Mouse (Mus musculus): ENCODE results near the gene C530025M09Rik. TPM values are rescaled to one million over a fixed set of nuclear protein-coding genes. Genes with fewer than 3 reads are reported as not detected.

The C530025M09Rik gene
- total and polyA plus RNA-seq, 3 experiments = not detected

DNA sequence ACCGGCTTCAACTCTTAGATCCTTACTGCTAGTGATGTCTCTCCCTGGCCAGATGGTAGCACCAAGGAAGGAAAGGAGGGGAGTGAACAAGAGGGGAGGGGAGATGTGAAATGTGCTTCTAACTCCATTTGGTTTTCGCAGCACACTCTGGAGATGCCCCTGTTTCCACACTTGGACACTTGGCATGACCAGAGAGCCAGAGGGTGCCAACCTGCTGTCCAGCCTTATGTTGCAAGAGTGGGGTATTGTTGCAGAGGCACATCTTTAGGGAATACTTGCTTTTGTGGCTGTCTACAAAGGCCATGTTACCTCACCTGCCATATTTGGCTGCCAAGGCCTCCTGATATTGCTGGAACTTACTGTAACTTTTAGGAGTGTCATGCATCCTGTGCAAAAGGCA, 8.7 kb upstream of the C530025M09Rik start:
- H3K4me3 ChIP-seq (replicated peaks in 1 of 3; ENCODE audit: low read depth in 2 of 3, low read length in 2 of 3, poor library complexity in 1 of 3) = no peak overlapping the region
- H3K27me3 ChIP-seq (replicated peaks) = peaks cover 2% of the 10 kb centered on the region
- no peaks in the 10 kb centered on the region for H3K36me3 ChIP-seq (replicated peaks in 1 of 2; ENCODE audit: control insufficient read depth in 1 of 2, insufficient read depth in 1 of 2, low read length in 1 of 2)
- H3K4me2 ChIP-seq (ENCODE audit: insufficient read depth, low read depth, poor library complexity, severe bottlenecking) = no peak overlapping the region
- dilution Hi-C loops (cut with MboI; ENCODE audit: extremely low pct_ligation_motif_present, extremely low pct_unique_long_range_greater_than_20kb, low sequenced_read_pairs) = no loop called here
- TF ChIP-seq MEF2A (IDR thresholded peaks at IDR 0.05; ENCODE audit: borderline replicate concordance, low read depth, low read length) (no peak), GABPA (IDR thresholded peaks at IDR 0.05; ENCODE audit: insufficient replicate concordance, low read depth, low read length) (no peak), CHD2 (IDR thresholded peaks at IDR 0.05; ENCODE audit: low read length) (no peak)
- H3K9ac ChIP-seq (ENCODE audit: insufficient read depth, low read depth) = no peak overlapping the region
- no peak overlapping the region for H3K27ac ChIP-seq (ENCODE audit: insufficient read depth, low read depth)
- in situ Hi-C loops (cut with MboI; ENCODE audit: low pct_ligation_motif_present, low pct_unique_long_range_greater_than_20kb, low sequenced_read_pairs) = no loop called here
- no peak for DNase-seq (ENCODE audit: extremely low read depth)
- H3K9me3 ChIP-seq (replicated peaks; ENCODE audit: low read length) = no peaks in the 10 kb centered on the region
- no peaks in the 10 kb centered on the region for H3K79me2 ChIP-seq (replicated peaks; ENCODE audit: control insufficient read depth, extremely low read depth, insufficient read depth, poor library complexity, severe bottlenecking)
- no peaks in the 10 kb centered on the region for H3K4me1 ChIP-seq (ENCODE audit: control insufficient read depth in 1 of 2, insufficient read depth in 2 of 2)

DNA sequence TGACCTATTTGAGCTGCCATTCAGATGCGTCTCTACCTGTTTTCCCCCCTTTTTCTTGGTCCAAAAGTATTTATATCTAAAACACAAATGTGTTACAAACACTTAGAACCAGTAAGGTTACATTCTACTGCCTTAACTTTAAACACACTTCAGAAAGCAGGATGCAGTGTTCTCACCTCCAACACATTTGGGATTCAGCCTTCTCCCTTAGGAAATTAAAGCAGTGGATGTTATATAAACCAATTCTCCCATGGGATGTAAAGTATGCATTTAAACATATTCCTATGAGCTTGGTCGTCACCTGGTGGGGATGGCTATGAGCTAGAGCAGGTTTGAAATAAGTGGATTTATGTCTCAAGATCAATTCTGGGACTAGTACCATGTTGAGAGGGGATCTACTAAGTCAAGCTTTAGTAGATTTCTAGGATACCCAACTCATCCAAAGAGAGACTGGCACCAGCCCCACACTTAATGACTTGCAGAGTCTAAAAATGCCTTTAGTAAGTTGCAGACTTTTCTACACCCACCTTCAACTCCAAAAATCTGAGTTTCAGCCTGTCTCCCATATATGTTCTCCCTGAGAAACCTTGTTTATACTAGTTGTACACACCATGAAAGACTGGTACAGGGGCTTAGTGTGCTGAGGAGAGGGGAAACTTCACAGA, 5.6 kb upstream of the C530025M09Rik start:
- Histone ChIP-seq H3K4me3 (replicated peaks in 1 of 3; ENCODE audit: low read depth in 2 of 3, low read length in 2 of 3, poor library complexity in 1 of 3) (no peak overlapping the region), H3K4me2 (ENCODE audit: insufficient read depth, low read depth, poor library complexity, severe bottlenecking) (no peak overlapping the region), H3K36me3 (replicated peaks in 1 of 2; ENCODE audit: control insufficient read depth in 1 of 2, insufficient read depth in 1 of 2, low read length in 1 of 2) (no peaks in the 10 kb centered on the region), H3K9me3 (replicated peaks; ENCODE audit: low read length) (no peaks in the 10 kb centered on the region), H3K9ac (ENCODE audit: insufficient read depth, low read depth) (no peak overlapping the region), H3K4me1 (ENCODE audit: control insufficient read depth in 1 of 2, insufficient read depth in 2 of 2) (no peaks in the 10 kb centered on the region), H3K27me3 (replicated peaks) (no peaks in the 10 kb centered on the region), H3K27ac (ENCODE audit: insufficient read depth, low read depth) (no peak overlapping the region), H3K79me2 (replicated peaks; ENCODE audit: control insufficient read depth, extremely low read depth, insufficient read depth, poor library complexity, severe bottlenecking) (no peaks in the 10 kb centered on the region)
- dilution Hi-C loops (cut with MboI; ENCODE audit: extremely low pct_ligation_motif_present, extremely low pct_unique_long_range_greater_than_20kb, low sequenced_read_pairs) = no loop called here
- in situ Hi-C loops (cut with MboI; ENCODE audit: low pct_ligation_motif_present, low pct_unique_long_range_greater_than_20kb, low sequenced_read_pairs) = no loop called here
- DNase-seq (ENCODE audit: extremely low read depth) = no peak
- TF ChIP-seq USF2 (conservative IDR thresholded peaks at IDR 0.05; ENCODE audit: low read depth, low read length) (no peak), CHD2 (IDR thresholded peaks at IDR 0.05; ENCODE audit: low read length) (no peak), ETS1 (conservative IDR thresholded peaks at IDR 0.05; ENCODE audit: low read depth, low read length) (no peak), ZC3H11A (IDR thresholded peaks at IDR 0.05; ENCODE audit: low read depth, low read length) (no peak), POLR2A (IDR thresholded peaks at IDR 0.05; ENCODE audit: low read depth, low read length) (no peak), USF1 (IDR thresholded peaks at IDR 0.05; ENCODE audit: low read depth, low read length) (no peak), HCFC1 (IDR thresholded peaks at IDR 0.05; ENCODE audit: low read depth, low read length) (no peak), JUND (conservative IDR thresholded peaks at IDR 0.05; ENCODE audit: low read depth, low read length) (no peak), NELFE (IDR thresholded peaks at IDR 0.05; ENCODE audit: low read depth, low read length) (no peak), EP300 (IDR thresholded peaks at IDR 0.05; ENCODE audit: low read length) (no peak), CHD1 (IDR thresholded peaks at IDR 0.05; ENCODE audit: low read depth, low read length) (no peak), TBP (conservative IDR thresholded peaks at IDR 0.05; ENCODE audit: low read depth, low read length) (no peak), ZKSCAN1 (IDR thresholded peaks at IDR 0.05; ENCODE audit: borderline replicate concordance, low read depth, low read length) (no peak), MXI1 (IDR thresholded peaks at IDR 0.05; ENCODE audit: low read depth, low read length) (no peak), BHLHE40 (IDR thresholded peaks at IDR 0.05; ENCODE audit: low read depth, low read length) (no peak), ZNF384 (IDR thresholded peaks at IDR 0.05; ENCODE audit: low read depth, low read length) (no peak), RAD21 (IDR thresholded peaks at IDR 0.05; ENCODE audit: low read depth, low read length) (no peak), GABPA (IDR thresholded peaks at IDR 0.05; ENCODE audit: insufficient replicate concordance, low read depth, low read length) (no peak)

Measured in CH12.LX (cell line).